In the genomic region with DNA sequence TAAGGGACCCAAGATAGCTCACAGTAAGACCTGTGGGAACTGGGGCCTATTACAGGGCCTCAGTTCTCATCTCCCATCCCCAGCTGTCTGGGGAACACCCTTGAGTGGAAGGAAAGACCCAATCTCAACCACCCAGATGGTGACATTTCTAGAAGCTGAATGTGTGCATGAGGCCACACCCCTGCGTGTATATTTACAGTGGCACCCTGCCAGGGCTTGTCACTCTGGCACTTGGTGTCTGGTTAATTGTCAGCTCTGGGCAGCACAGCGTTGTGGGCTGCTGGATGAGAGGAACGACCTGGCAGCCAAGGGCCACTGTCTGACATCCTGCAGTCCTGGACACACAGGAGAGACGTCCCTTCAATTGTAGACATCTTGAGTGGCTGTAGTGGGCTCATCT, we compare ENCODE assay signal across 8 mouse cellular contexts. TPM values are rescaled to one million over a fixed set of nuclear protein-coding genes. Genes with fewer than 3 reads are reported as not detected.
A peak's percentile ranks its signal among the peaks of the same experiment; 100 is the strongest.
DNase-seq lines count a peak whose midpoint lies in the region; ATAC-seq and TF ChIP-seq lines count a peak whose summit lies in the region.

No protein-coding gene starts in this region.

- TF ChIP-seq POLR2A in heart, adult 2 months (IDR thresholded peaks at IDR 0.05; ENCODE audit: insufficient read depth, low read depth, low read length) = no peak

- H3K4me1 ChIP-seq in heart, adult 2 months (ENCODE audit: control insufficient read depth, insufficient read depth, low read length) = peaks cover 35% of the 10 kb centered on the region
- peaks cover 14% of the 10 kb centered on the region for H3K4me1 ChIP-seq in midbrain, postnatal 0 days (ENCODE audit: insufficient read depth, low read length)

- TF ChIP-seq CTCF in heart, adult 2 months (IDR thresholded peaks at IDR 0.05) = no peak
- TF ChIP-seq CTCF in midbrain, postnatal 0 days (IDR thresholded peaks at IDR 0.05) = no peak

- intact Hi-C loops in heart, adult 2 months (cut with DNase I) = no loop called here

- peak overlapping the region; percentile 15; the same call in 1 of the 2 replicates for H3K27ac ChIP-seq in heart, adult 2 months
- H3K27ac ChIP-seq in midbrain, postnatal 0 days (ENCODE audit: low read depth, low read length) = no peak overlapping the region

- H3K9ac ChIP-seq in heart, adult 2 months (ENCODE audit: low read depth, low read length) = no peak overlapping the region
- no peak overlapping the region for H3K9ac ChIP-seq in midbrain, postnatal 0 days (replicated peaks; ENCODE audit: low read length, poor library complexity, severe bottlenecking)

- H3K36me3 ChIP-seq in heart, adult 2 months (ENCODE audit: control insufficient read depth, insufficient read depth, low read length) = no peaks in the 10 kb centered on the region
- 0 out of 2 replicates have a peak, but pooled peaks cover 3% of the 10 kb centered on the region for H3K36me3 ChIP-seq in midbrain, postnatal 0 days (ENCODE audit: insufficient read depth, low read length)

- peaks cover 13% of the 10 kb centered on the region for H3K79me2 ChIP-seq in heart, adult 2 months (replicated peaks; ENCODE audit: control insufficient read depth, insufficient read depth, low read length)

- WGBS in heart, adult 2 months = 6% methylated on average over 4 of the region's 4 CpGs
- WGBS in midbrain, postnatal 0 days = 71% methylated on average over 4 of the region's 4 CpGs

- no peak overlapping the region for H3K4me2 ChIP-seq in midbrain, postnatal 0 days (ENCODE audit: low read depth, low read length, poor library complexity, severe bottlenecking)

- ATAC-seq in midbrain, postnatal 0 days (ENCODE audit: low FRiP score) = no peak

- H3K4me3 ChIP-seq in heart, adult 2 months = no peak overlapping the region
- no peak overlapping the region for H3K4me3 ChIP-seq in midbrain, postnatal 0 days (ENCODE audit: low read depth, low read length)

- peak; percentile 64 for DNase-seq in cerebellum, adult 11-12 months
- no peak for DNase-seq in cerebellum, adult 9-10 months
- peak; percentile 57 for DNase-seq in 3134 (ENCODE audit: extremely low read depth, insufficient read length, low spot score)
- DNase-seq in heart, adult 2 months = peak; percentile 58 to 61
- DNase-seq in kidney, postnatal 4 days = peak; percentile 53 to 65
- peak; percentile 24 for DNase-seq in midbrain, postnatal 0 days (ENCODE audit: low spot score)
- DNase-seq in ovary, adult 18-20 months (ENCODE audit: low spot score) = no peak
- DNase-seq in gastrocnemius, postnatal 10 days = no peak

- no peaks in the 10 kb centered on the region for H3K9me3 ChIP-seq in midbrain, postnatal 0 days (ENCODE audit: low read length)

- TF ChIP-seq EP300 in heart, adult 2 months (IDR thresholded peaks at IDR 0.05; ENCODE audit: insufficient read depth, low read depth, low read length) = no peak

- H3K27me3 ChIP-seq in heart, adult 2 months (ENCODE audit: control insufficient read depth, insufficient read depth, low read length) = no peaks in the 10 kb centered on the region
- H3K27me3 ChIP-seq in midbrain, postnatal 0 days (ENCODE audit: insufficient read depth, low read length) = no peaks in the 10 kb centered on the region

RNA-seq across cellular contexts. Expression of gene Ube2v1, which starts 3.0 kb away (rescaled TPM):
- total RNA-seq in heart, adult 2 months (2021) = 100 to 1,000 TPM; 118 to 121 TPM
- polyA plus RNA-seq in heart, adult 2 months (2012; rRNA removed) = 98.1 and 101 TPM in 2 replicates
- 191 and 233 TPM in 2 replicates for total RNA-seq in midbrain, postnatal 0 days (2014; rRNA removed)
- 402 and 414 TPM in 2 replicates for polyA plus RNA-seq in midbrain, postnatal 0 days (2015; fragmentation: Nextera tagmentation; extraction: Ambion mirVana)
- total RNA-seq in gastrocnemius, postnatal 10 days (2021) = 100 to 1,000 TPM; 179 to 199 TPM

RNA-seq across cellular contexts. Expression of gene Gm20431, which starts 32.4 kb away (rescaled TPM):
- total RNA-seq in heart, adult 2 months (2021) = 10 to 100 TPM; 15.6 to 21.0 TPM
- 9.7 and 16.5 TPM in 2 replicates for polyA plus RNA-seq in heart, adult 2 months (2012; rRNA removed)
- not detected in 2 replicates for total RNA-seq in midbrain, postnatal 0 days (2014; rRNA removed)
- polyA plus RNA-seq in midbrain, postnatal 0 days (2015; fragmentation: Nextera tagmentation; extraction: Ambion mirVana) = 11.2 and 12.0 TPM in 2 replicates
- 10 to 100 TPM; 10.6 to 15.8 TPM for total RNA-seq in gastrocnemius, postnatal 10 days (2021)

RNA-seq across cellular contexts. Expression of gene Cebpb, which starts 59.8 kb away (rescaled TPM):
- total RNA-seq in heart, adult 2 months (2021) = 100 to 1,000 TPM in 1 of 2 experiments, 10 to 100 TPM in 1; 88.1 to 133 TPM
- 30.3 and 77.8 TPM in 2 replicates for polyA plus RNA-seq in heart, adult 2 months (2012; rRNA removed)
- total RNA-seq in midbrain, postnatal 0 days (2014; rRNA removed) = 5.8 and 8.0 TPM in 2 replicates
- 4.4 and 5.4 TPM in 2 replicates for polyA plus RNA-seq in midbrain, postnatal 0 days (2015; fragmentation: Nextera tagmentation; extraction: Ambion mirVana)
- total RNA-seq in gastrocnemius, postnatal 10 days (2021) = 10 to 100 TPM; 28.0 to 64.3 TPM

Comparison
In these comparisons a context has a peak if more than half of its experiments do, and no peak if none do; other contexts are left out.
1. DNase-seq: peak in cerebellum, adult 11-12 months (single experiment), 3134 (single experiment), heart, adult 2 months (2 of 2), kidney, postnatal 4 days (2 of 2) and midbrain, postnatal 0 days (single experiment); none in cerebellum, adult 9-10 months (single experiment), ovary, adult 18-20 months (single experiment) and gastrocnemius, postnatal 10 days (single experiment).
2. RNA of gene Gm20431, which starts 32.4 kb away (total RNA-seq): 15.6 to 21.0 TPM in heart, adult 2 months and 10.6 to 15.8 TPM in gastrocnemius, postnatal 10 days; not detected in midbrain, postnatal 0 days; every median in the first group is over 10 times any median in the second.